Mouse (Mus musculus) testis, adult 2 months (tissue): ENCODE results near the gene Baz2b.

ENCODE experiments used
- CTCF ChIP-seq: fragments of 200-500 bp; IDR thresholded peaks from 2 replicates; pipeline ENCODE4 v1.5.1; 2012; ENCODE audit warnings: low read depth, mild to moderate bottlenecking, inconsistent platforms, low read length, moderate library complexity; ENCODE audit not compliant: control insufficient read depth, insufficient read depth, insufficient replicate concordance
- POLR2A ChIP-seq: fragments of 200-500 bp; IDR thresholded peaks from 2 replicates; pipeline ENCODE4 v1.6.1; 2012; ENCODE audit warnings: low read depth, mild to moderate bottlenecking, inconsistent platforms, low read length, moderate library complexity; ENCODE audit not compliant: control insufficient read depth

GRCm38 (mm10) chr2:60068468-60068867, 141.2 kb downstream of the Baz2b start:
- TF ChIP-seq POLR2A (no peak), CTCF (no peak)
